Mouse (Mus musculus) hindlimb bud, embryonic 11.5 days (tissue): ENCODE data around the gene Aloxe3.

Experiments
- DNase-seq: peaks from one replicate; pipeline ENCODE4 v3.0.0-alpha.2; 2012; ENCODE audit warnings: low read depth, low spot score; ENCODE audit errors: extremely low spot score

Gene Aloxe3

DNA sequence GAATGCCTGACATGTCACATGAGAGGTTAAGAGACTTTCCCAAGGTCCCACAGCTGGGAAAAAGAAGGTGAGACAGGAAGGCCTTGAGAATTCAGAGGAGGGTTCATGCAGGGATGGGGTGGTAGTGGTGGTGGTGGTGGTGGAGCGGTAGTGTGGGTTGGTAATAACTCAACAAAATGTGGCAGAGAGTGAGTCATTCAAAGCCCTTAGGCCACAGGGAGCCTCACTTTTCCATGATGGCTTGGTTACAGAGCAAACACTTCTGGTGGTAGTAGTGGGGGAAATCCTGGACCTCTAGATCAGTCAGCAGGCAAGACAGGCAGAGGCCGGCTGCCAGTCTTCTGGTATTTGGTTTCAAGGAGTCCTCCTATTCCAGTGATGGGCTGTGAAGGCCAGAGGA lies 46.9 kb downstream of the Aloxe3 start:
- no peak for DNase-seq

DNA sequence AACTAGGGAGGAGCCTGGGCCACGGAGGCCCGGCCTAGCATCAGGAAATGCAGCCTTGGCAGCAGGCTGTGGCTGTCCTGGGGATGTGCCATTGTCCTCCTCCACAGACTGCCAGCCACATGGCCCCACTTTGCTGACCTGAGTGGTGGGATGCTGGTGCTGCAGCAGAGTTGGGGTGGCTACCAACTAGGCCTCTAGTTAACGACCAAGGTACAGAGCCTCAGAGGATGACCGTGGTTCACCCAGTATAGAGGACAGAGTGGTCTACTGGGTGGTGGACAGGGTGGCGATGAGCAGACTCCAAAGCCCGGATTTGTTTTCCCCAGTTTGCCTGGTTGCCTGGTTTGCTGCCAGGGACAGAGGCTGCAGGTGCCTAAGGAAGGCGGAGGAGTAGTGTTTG lies 49.0 kb downstream of the Aloxe3 start:
- no peak for DNase-seq

DNA sequence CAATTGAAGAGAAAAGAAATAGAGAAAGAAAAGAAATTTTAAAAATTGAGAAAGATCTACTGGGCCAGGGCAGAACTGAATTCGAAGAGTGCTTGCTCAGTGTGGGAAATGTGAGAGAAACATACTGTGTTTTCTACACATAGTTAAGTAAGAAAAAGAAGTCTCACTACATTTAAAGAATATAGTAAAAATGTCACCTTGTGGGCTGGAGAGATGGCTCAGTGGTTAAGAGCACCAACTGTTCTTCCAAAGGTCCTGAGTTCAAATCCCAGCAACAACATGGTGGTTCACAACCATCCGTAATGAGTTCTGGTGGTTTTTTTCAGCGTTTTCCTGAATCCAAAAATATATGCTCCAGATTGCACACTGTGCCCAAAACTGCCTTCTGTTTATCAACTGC lies 52.8 kb downstream of the Aloxe3 start:
- DNase-seq: no peak

DNA sequence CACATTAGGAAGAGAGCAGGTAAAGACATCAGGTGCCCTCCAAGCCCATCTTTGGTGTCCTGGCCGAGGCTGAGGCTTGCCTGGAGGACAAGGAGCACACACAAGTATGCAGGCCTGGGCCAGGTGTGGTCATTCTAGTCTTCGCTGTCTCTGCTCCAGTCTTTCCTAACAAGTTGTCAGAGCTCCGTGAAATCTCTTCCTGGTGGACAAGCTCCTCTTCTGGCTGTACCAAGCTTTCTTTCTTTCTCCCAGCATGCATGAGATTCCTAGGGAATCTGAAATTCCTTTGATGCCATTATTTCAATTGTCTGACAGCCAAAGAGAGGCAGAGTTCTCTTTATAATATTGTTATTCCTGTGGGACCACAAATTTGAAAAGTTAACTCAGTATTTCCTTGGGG lies 53.8 kb downstream of the Aloxe3 start:
- no peak for DNase-seq

DNA sequence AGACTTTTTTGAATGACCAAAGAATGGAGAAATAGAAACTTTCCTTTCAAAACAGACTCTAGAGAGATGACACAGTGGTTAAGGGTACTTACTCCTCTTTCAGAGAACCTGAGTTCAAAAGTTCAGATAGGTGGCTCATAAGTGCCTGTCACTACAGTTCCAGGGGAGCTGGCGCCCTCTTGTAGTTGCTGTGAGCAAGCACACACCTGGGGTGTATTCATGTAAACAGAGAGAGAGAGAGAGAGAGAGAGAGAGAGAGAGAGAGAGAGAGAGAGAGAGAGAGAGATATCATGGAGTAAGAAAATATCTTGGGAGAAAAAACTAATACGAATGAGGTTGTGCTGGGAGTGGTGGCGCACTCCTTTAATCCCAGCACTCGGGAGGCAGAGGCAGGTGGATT lies 54.4 kb downstream of the Aloxe3 start:
- DNase-seq: no peak

DNA sequence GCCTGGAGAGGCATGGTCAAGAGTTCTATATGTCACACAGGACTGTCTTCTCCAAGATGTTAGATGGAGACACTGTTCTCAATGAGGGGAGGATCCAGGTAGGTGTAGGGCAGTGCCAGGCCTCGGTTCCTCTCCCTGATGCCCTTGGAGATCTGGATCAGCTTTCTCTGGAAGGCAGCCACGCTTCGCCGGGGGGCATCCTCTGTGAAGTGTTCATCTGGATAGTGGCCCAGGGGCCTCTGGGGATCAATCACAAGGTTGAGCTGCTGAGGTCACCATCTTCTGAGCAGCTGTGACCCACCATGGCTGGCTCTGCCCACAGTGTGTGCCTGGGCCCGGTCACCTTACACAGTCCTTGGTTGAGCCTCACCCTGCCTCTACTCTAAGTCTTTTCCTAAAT lies 59.3 kb downstream of the Aloxe3 start:
- DNase-seq: no peak

DNA sequence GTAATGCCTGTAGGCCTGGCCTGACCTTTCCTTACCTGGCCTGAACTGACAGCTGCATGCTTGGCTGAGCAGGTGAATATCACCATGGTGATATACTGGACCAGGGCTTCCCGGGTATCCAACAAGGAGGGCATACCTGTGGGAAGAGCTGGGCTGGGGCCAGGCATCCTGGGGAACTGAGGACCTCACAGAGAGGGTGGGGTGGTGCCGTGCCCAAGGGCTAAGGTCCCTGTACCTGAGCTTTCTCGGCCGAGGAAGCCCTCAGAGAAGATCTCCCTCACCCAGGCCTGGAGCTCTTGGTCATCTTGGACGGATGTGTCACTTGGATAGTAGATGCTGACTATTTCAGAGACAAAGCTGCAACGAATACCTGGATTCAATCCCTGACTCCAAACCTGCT lies 60.2 kb downstream of the Aloxe3 start:
- no peak for DNase-seq

DNA sequence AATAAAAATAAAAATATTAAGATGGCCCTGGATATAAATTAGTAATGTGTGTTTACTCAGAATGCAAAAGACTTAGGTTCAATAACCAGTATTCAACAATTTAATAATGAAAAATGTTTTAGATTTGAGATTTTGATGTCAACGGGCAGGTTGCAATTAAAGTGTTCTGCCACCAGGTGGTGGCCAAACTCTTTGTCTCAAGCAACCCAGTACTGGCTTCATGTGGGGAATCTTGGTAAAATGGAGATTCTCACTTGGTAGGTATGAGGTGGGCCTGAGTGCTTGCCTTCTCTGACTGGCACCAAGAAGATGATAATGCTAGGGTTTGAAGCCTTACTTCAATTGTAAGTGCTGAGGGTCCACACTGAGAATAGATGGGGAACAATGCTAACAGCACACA lies 67.1 kb downstream of the Aloxe3 start:
- peak; percentile 42 for DNase-seq

DNA sequence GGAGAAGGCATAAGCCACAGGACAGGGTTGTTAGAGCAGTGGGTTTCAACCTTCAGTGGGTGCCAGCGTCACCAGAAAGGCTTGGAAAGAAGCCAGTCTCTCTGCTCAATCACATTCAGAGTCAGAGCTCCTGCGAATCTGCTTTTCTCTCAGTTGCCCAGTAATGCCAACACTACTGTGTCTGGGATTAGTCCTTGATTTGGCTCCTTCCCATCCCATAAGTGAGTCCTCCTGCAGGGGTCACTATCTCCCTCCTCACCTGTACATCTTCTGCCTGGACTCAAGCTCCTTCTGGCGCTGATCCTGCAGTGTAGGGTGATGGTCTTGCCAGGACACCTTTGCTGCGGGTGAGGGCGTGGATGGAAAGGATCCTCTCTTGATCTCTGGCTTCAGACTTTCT lies 71.1 kb downstream of the Aloxe3 start:
- DNase-seq: no peak

DNA sequence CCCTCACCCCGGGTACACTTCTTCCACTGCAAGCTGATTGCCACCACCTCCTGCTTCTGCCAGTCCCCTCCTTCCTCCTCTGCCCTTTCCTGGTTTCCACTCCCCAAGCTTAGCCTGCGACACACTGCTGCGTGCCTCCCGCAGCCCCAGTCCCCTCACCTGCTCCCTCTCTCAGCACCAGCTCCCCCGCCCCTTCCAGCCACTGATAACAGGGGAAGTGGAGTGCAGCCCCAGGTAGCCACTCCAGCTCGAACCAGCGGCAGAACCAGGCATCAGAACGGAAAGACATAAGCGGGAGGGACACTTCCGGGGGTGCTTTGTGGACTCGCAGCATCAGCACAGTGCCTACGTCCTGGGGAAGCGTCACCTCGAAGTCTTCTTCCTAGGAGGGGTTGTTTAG lies 71.5 kb downstream of the Aloxe3 start:
- no peak for DNase-seq

DNA sequence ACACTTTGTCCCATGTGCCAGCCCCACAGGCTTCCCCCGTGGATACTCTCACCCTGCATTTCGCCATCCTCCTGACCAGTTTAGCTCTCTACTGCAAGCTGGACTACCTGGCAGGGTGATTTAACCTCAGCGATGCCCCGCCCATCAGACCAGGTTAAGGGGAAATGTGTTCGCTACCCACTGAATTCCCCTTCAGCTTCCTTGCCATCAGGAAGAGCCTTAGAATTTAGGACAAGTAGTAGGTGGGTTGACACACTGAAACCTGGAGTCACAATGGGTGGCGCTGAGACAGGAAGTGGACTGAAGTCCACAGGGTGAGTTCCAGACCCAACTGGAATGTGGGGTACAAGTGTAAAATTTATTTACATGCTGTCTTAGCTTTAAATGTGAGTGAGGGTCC lies 72.0 kb downstream of the Aloxe3 start, which contains the start of gene Alox8:
Alox8 (minus strand) TSS at position 101 of the 400 bp plus-strand sequence.
- no peak for DNase-seq
